Mouse (Mus musculus) brain, embryonic 14.5 days (tissue): ENCODE measurements around the gene Pcmt1.

Experiments used
- CTCF ChIP-seq: fragments of 200-500 bp; IDR thresholded peaks from 2 replicates; pipeline ENCODE4 v1.5.1; 2012; ENCODE audit warnings: inconsistent platforms, mild to moderate bottlenecking, moderate library complexity, borderline replicate concordance; ENCODE audit not compliant: insufficient read depth, insufficient read length; ENCODE audit errors: extremely low read depth
- POLR2A ChIP-seq: fragments of 200-500 bp; IDR thresholded peaks from 2 replicates; pipeline ENCODE4 v1.6.1; 2012; ENCODE audit warnings: mild to moderate bottlenecking, inconsistent platforms, borderline replicate concordance; ENCODE audit not compliant: poor library complexity, insufficient read depth, insufficient read length, severe bottlenecking; ENCODE audit errors: extremely low read depth

GRCm38 (mm10) chr10:7673673-7674072, 7.3 kb downstream of the Pcmt1 start:
- TF ChIP-seq CTCF, result peak; percentile 38; the same call in 1 of the 2 replicates
- TF ChIP-seq POLR2A, result no peak
